Mouse (Mus musculus): Measurements from ENCODE around the gene Sfpq.

- TF ChIP-seq CTCF (IDR thresholded peaks at IDR 0.05; ENCODE audit: low read depth, low read length), result no peak
- TF ChIP-seq POLR2A (IDR thresholded peaks at IDR 0.05; ENCODE audit: insufficient read depth, low read length), result no peak
- TF ChIP-seq EP300 (IDR thresholded peaks at IDR 0.05; ENCODE audit: insufficient read depth, low read depth, low read length), result no peak
Measured at GRCm38 (mm10) chr4:126990553-126990952, 30.6 kb upstream of the Sfpq start.
